Mouse (Mus musculus) spleen, adult 2 months (tissue): ENCODE results near the gene Dusp10.

ENCODE experiments used
- CTCF ChIP-seq: fragments of 200-500 bp; IDR thresholded peaks from 2 replicates; pipeline ENCODE4 v1.5.1; 2011; ENCODE audit warnings: mild to moderate bottlenecking, inconsistent platforms; ENCODE audit not compliant: insufficient read depth, insufficient read length, insufficient replicate concordance; ENCODE audit errors: extremely low read depth
- POLR2A ChIP-seq: fragments of 200-500 bp; IDR thresholded peaks from 2 replicates; pipeline ENCODE4 v1.6.1; 2011; ENCODE audit warnings: low read depth, low read length, inconsistent platforms

- no peak for TF ChIP-seq CTCF
- TF ChIP-seq POLR2A: no peak
Observed at GRCm38 (mm10) chr1:184100414-184100813, 87.3 kb downstream of the Dusp10 start.
